Mouse (Mus musculus) mouse trophoblast stem cell (cell line): ENCODE results near the gene Dnaic2.

ENCODE experiments used
- in situ Hi-C, 2 experiments: fragments of 300-500 bp; cut with MseI, MboI; formaldehyde crosslinking; loops; 2 replicates in 1 of 2; 3 replicates in 1 of 2; pipeline ENCODE4 v1.15.1; 2025

Dnaic2 gene

GRCm38 (mm10) chr11:114797176-114797575 lies 70.0 kb downstream of the Dnaic2 start:
- in situ Hi-C loops, result no loop called here

GRCm38 (mm10) chr11:114797981-114798380 lies 70.8 kb downstream of the Dnaic2 start:
- in situ Hi-C loops, result no loop called here

- in situ Hi-C loops, result no loop called here
Observed at GRCm38 (mm10) chr11:114798624-114799023, 71.4 kb downstream of the Dnaic2 start, which contains the start of gene Gpr142. TSS of gene Gpr142 (plus strand) at chr11:114798924.

- in situ Hi-C loops, result no loop called here
Observed at GRCm38 (mm10) chr11:114801906-114802305, 74.7 kb downstream of the Dnaic2 start.

- in situ Hi-C loops, result no loop called here
Observed at GRCm38 (mm10) chr11:114802540-114803267, 75.5 kb downstream of the Dnaic2 start.

GRCm38 (mm10) chr11:114803990-114804389 lies 76.8 kb downstream of the Dnaic2 start:
- in situ Hi-C loops, result no loop called here

- in situ Hi-C loops, result no loop called here
Observed at GRCm38 (mm10) chr11:114807025-114807424, 79.8 kb downstream of the Dnaic2 start.
